Mouse (Mus musculus) neural tube, embryonic 12.5 days (tissue): Measurements from ENCODE around the gene Ywhag. TPM values are rescaled to one million over a fixed set of nuclear protein-coding genes. Genes with fewer than 3 reads are reported as not detected.
A peak's percentile ranks its signal among the peaks of the same experiment; 100 is the strongest.

ENCODE experiments used
- ATAC-seq: fragments of 200-750 bp; cut with Nextera tagmentation; 2 replicates; pipeline ENCODE4 v1.8.0; 2017; ENCODE audit warnings: low read depth, mild to moderate bottlenecking, moderate TSS enrichment, moderate library complexity; ENCODE audit not compliant: low FRiP score
- H3K27ac ChIP-seq: fragments of 300-500 bp; sonication (generic); 2 replicates; pipeline ENCODE4 v1.5.1; 2016
- H3K27me3 ChIP-seq: fragments of 300-500 bp; sonication (generic); replicated peaks from 2 replicates; pipeline ENCODE4 v1.6.1; 2016; ENCODE audit warnings: mild to moderate bottlenecking
- H3K36me3 ChIP-seq: fragments of 300-500 bp; sonication (generic); 2 replicates; pipeline ENCODE4 v1.6.1; 2016; ENCODE audit warnings: mild to moderate bottlenecking
- H3K4me1 ChIP-seq: fragments of 300-500 bp; sonication (generic); 2 replicates; pipeline ENCODE4 v1.6.1; 2016
- H3K4me2 ChIP-seq: fragments of 300-500 bp; sonication (generic); replicated peaks from 2 replicates; pipeline ENCODE4 v1.6.1; 2016; ENCODE audit warnings: mild to moderate bottlenecking
- H3K4me3 ChIP-seq: fragments of 300-500 bp; sonication (generic); 2 replicates; pipeline ENCODE4 v1.5.1; 2016
- H3K9ac ChIP-seq: fragments of 300-500 bp; sonication (generic); 2 replicates; pipeline ENCODE4 v1.6.1; 2016; ENCODE audit warnings: mild to moderate bottlenecking
- H3K9me3 ChIP-seq: fragments of 300-500 bp; sonication (generic); 2 replicates; pipeline ENCODE4 v1.6.1; 2016; ENCODE audit warnings: mild to moderate bottlenecking
- WGBS: fragments of 180-500 bp; shearing (Covaris S2); methylation state at CpG from one replicate; pipeline ENCODE4 v1.1.7; 2016; 5-methylcytosine and 5-hydroxymethylcytosine counted together
- polyA plus RNA-seq: library from polyadenylated mRNA; unstranded; fragments of >200 nt; fragmentation: Nextera tagmentation; extraction: Ambion mirVana; gene quantifications from 2 replicates; pipeline ENCODE4 v1.2.1, GENCODE M21; 2016

Ywhag gene
- polyA plus RNA-seq, 1 experiment from 2014 or later, result 524 TPM

DNA sequence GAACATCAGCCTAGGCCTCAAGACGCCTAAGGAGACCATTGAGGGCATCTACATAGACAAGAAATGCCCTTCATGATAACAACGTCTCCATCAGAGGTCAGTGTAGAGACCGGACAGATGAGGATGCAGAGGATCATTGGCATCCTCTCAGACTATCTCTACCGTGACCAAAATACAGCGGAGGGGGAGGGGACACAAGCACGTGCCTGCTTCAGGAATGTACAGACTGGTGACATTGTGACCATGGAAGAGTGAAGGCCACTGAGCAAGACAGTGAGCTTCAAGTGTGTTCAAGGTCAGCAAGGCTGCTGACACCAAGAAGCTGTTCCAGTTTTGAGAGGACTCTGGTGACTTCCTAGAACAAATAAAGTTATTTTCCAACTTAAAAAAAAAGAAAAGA lies 39.5 kb downstream of the Ywhag start:
- H3K27me3 ChIP-seq, result peaks cover 24% of the 10 kb centered on the region
- H3K36me3 ChIP-seq, result no peaks in the 10 kb centered on the region
- WGBS, result 84% methylated on average over 6 of the region's 6 CpGs
- no peak overlapping the region for H3K4me3 ChIP-seq
- no peak overlapping the region for H3K9ac ChIP-seq
- H3K4me2 ChIP-seq, result no peak overlapping the region
- no peaks in the 10 kb centered on the region for H3K4me1 ChIP-seq
- H3K9me3 ChIP-seq, result no peaks in the 10 kb centered on the region
- no peak for ATAC-seq
- no peak overlapping the region for H3K27ac ChIP-seq

DNA sequence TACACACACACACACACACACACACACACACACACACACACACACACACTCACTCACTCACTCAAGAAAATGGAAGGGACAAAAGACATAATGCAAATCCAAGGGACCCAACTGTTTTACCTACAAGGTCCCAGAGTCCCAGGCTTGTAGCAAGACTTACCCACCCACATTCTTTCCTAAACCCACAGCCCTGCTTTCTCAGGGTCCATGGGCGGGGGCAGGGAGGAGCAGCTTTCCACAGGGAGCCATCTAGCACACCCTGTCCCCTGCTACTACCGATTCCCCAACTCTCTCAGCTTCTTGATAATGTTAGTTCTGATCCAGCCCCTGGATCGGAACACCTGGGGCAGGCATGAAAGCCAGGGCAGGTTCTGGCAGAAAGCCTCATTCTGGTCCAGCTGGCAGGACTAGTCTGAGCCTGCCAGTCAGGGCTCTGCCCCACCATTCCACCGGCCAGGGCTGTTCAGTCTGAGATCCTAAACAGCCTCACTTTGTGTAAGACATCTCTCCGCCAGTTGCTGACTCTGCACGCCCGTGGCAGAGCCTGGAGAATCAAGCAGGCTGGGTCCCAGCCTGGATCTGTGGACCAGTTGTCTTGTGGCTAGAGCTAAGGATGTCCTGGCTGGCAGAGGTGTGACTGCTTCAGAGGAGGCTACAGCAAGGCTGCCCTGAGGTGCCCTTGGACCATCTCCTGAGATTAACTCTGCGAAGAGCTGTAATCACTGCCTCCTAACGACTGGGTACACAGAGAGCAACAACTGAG lies 41.6 kb downstream of the Ywhag start:
- Histone ChIP-seq H3K36me3 (no peaks in the 10 kb centered on the region), H3K4me3 (no peak overlapping the region), H3K9me3 (no peaks in the 10 kb centered on the region), H3K27ac (no peak overlapping the region), H3K4me2 (no peak overlapping the region), H3K9ac (no peak overlapping the region), H3K27me3 (peaks cover 42% of the 10 kb centered on the region), H3K4me1 (peaks cover 9% of the 10 kb centered on the region; the same call in 1 of the 2 replicates)
- ATAC-seq, result no peak
- 53% methylated on average over 9 of the region's 9 CpGs for WGBS

DNA sequence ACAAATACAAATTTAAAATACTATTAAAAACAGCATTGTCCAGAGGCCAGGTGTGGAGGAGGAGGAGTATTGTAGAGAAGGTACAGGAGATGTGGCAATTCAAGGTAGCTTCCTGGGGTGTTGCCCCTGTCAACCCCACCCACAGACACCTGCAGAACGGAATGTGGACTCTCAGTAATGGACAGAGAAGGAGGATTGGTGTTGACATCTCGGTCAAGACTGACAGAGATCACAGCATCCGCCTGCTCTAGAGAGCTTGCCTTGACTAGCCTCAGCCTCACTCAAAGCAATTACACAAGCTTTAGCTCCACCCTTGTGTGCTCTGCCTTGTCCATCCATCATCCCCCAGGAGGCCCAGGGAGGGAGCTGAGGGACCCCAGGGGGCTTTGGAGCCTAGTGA lies 43.5 kb downstream of the Ywhag start:
- Histone ChIP-seq H3K4me1 (peaks cover 13% of the 10 kb centered on the region; the same call in 1 of the 2 replicates), H3K4me3 (no peak overlapping the region), H3K9ac (no peak overlapping the region), H3K27ac (no peak overlapping the region), H3K9me3 (no peaks in the 10 kb centered on the region), H3K27me3 (peaks cover 47% of the 10 kb centered on the region), H3K4me2 (no peak overlapping the region), H3K36me3 (no peaks in the 10 kb centered on the region)
- 68% methylated on average over 3 of the region's 3 CpGs for WGBS
- no peak for ATAC-seq

DNA sequence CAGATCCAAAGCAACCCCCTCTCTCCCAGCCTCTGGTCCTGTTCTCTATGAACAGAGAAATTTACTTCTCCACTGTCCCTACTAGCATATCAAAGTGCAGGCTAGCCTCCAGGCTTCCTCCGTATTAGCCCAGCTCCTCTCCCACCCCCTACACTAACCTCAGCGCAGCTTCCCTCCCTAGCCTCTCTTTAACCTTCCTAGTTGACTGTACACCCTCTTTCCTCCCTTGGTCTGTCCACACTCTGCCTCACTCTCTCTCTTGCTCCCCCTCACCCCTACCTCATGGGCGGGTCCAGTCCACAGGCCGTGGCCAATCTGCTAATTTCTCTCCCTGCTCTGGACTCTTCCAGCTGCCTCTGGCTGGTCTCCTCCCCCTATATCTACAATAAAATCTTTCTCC lies 44.1 kb downstream of the Ywhag start:
- ATAC-seq, result no peak
- 43% methylated on average over 4 of the region's 4 CpGs for WGBS
- peaks cover 47% of the 10 kb centered on the region for H3K27me3 ChIP-seq
- H3K4me2 ChIP-seq, result no peak overlapping the region
- no peaks in the 10 kb centered on the region for H3K9me3 ChIP-seq
- H3K27ac ChIP-seq, result no peak overlapping the region
- H3K4me1 ChIP-seq, result peaks cover 13% of the 10 kb centered on the region; the same call in 1 of the 2 replicates
- H3K4me3 ChIP-seq, result no peak overlapping the region
- no peak overlapping the region for H3K9ac ChIP-seq
- no peaks in the 10 kb centered on the region for H3K36me3 ChIP-seq

DNA sequence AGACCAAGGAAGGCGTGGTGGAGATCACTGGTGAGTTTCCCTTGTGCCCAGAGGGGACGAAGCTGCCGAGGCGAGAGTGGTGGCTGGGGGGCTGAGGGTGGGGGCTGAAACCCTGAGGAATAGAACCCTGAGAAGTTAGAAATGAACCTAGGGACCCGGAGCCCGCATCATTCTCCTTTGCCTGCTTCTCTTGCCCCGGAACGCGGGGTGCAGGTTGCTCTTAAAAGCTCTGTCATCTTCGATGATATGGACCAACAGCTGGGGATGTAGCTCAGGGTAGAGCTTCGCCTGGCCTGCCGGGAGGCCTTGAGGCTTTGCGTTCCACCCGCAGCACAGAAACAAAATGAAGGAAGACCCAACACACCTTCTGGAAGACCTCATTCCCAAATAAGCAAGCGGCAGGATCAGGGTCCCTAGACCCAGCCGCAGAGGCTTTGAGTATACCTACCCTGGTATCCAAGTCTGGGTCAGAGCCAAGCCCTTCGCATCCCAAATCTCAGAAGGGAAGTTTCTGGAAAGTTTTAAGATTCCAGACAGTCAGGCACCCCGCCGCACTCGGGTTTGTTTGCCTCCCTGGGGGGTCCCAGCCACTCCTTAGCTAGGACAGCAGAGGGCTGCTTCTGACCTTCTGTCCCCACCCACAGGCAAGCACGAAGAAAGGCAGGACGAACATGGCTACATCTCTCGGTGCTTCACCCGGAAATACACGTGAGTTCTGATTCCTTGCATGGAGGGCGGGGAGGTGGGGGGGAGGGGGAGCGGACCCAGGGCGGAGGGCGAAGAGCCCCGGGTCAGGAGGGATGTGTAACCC lies 45.8 kb downstream of the Ywhag start:
- Histone ChIP-seq H3K9me3 (no peaks in the 10 kb centered on the region), H3K36me3 (no peaks in the 10 kb centered on the region), H3K27me3 (peaks cover 47% of the 10 kb centered on the region), H3K9ac (no peak overlapping the region), H3K4me3 (0 out of 2 replicates have a peak overlapping the region, but pooled peaks have one; percentile 5), H3K4me1 (peaks cover 13% of the 10 kb centered on the region; the same call in 1 of the 2 replicates), H3K4me2 (peak overlapping the region; percentile 42), H3K27ac (no peak overlapping the region)
- WGBS, result 4% methylated on average over 30 of the region's 30 CpGs
- ATAC-seq, result no peak

DNA sequence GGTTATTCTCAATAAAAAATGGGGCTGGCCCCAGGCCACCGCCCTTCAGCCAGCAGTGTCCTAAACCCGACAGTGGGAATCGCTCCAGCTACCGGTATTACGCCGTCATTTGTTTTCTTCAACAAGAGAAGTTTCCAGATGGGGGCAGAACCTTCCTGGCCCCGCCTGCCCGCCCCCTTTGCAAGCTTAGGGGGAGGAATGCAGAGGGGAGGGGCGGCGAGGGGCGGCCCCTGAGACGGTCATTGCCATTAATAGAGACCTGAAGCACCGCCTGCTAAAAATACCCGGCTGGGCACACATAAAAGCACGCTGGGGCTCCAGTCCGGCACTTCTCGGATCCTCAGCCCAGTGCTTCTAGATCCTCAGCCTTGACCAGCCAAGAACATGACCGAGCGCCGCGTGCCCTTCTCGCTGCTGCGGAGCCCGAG lies 46.7 kb downstream of the Ywhag start, which contains the start of gene Hspb1:
TSS of gene Hspb1 (plus strand) at position 245 of the 428 bp plus-strand sequence.
- Histone ChIP-seq H3K27me3 (peaks cover 46% of the 10 kb centered on the region), H3K4me1 (peaks cover 13% of the 10 kb centered on the region; the same call in 1 of the 2 replicates), H3K4me3 (peak within 1 kb of the TSS; percentile 21; the same call in 1 of the 2 replicates), H3K4me2 (peak within 1 kb of the TSS; percentile 58), H3K9me3 (no peaks in the 10 kb centered on the region), H3K36me3 (no peaks in the 10 kb centered on the region), H3K9ac (peak within 1 kb of the TSS; percentile 38; the same call in 1 of the 2 replicates), H3K27ac (no peak within 1 kb of the TSS)
- peak; percentile 21; the same call in 1 of the 2 replicates for ATAC-seq
- under 1% methylated on average over 24 of the region's 24 CpGs for WGBS

DNA sequence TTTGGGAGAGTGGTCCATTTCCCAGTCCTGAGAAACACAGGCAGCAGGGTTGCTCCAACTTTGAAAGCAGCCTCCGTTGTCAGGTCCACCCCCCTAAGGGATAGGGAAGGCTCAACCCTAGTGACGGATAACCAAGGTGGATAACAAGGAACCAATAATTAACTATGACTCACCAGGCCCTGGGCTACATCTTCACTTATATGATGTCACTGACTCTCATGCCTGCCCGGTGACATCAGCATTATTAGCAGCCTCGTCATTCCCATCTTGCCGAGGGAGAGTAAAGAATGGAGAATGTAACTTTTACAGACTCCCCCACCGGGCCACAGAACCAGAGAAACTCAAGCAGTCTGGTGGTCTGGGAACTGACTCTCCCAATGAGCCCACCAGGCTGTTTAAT lies 49.8 kb downstream of the Ywhag start:
- Histone ChIP-seq H3K27me3 (peaks cover 20% of the 10 kb centered on the region), H3K4me3 (no peak overlapping the region), H3K4me2 (no peak overlapping the region), H3K9ac (no peak overlapping the region), H3K36me3 (no peaks in the 10 kb centered on the region), H3K27ac (no peak overlapping the region), H3K4me1 (peaks cover 18% of the 10 kb centered on the region), H3K9me3 (no peaks in the 10 kb centered on the region)
- WGBS, result 73% methylated on average over 6 of the region's 6 CpGs
- no peak for ATAC-seq

DNA sequence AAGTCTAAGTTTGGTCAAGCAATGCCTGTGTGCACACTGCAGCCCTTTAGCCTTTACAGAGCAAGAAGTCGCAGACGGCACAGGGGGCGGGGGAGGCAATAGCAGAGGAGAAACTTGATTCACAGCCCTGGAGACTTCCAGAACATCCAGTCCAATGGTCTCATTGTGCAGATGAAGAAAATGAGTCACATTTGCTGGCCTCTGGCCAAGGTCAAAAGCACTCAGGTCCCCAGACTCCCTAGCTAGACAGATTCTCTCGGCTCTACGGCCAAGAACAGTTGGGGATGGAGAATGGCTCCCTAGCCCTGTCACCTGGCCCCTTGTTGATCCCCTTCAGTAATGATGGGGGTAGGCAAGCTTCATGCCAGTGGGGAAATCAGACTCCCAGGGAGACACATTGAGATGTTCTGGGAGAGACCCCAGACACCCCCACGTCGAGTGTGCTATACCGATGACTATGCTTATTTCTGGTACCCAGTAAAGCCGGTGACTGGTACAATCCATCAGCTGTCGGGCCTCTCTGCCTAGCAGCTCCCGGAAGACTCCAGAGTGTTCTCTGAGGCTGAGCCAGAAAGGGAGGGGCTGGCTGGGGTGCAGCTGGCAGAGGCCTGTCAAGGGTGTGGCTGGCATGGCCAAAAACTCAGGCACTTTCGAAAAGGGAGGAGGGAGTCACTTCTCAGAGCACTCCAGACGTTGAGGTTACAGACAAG lies 54.8 kb downstream of the Ywhag start:
- 49% methylated on average over 13 of the region's 13 CpGs for WGBS
- Histone ChIP-seq H3K27ac (no peak overlapping the region), H3K4me3 (no peak overlapping the region), H3K9ac (no peak overlapping the region), H3K4me2 (no peak overlapping the region), H3K36me3 (no peaks in the 10 kb centered on the region), H3K4me1 (peaks cover 13% of the 10 kb centered on the region), H3K9me3 (no peaks in the 10 kb centered on the region), H3K27me3 (no peaks in the 10 kb centered on the region)
- no peak for ATAC-seq

DNA sequence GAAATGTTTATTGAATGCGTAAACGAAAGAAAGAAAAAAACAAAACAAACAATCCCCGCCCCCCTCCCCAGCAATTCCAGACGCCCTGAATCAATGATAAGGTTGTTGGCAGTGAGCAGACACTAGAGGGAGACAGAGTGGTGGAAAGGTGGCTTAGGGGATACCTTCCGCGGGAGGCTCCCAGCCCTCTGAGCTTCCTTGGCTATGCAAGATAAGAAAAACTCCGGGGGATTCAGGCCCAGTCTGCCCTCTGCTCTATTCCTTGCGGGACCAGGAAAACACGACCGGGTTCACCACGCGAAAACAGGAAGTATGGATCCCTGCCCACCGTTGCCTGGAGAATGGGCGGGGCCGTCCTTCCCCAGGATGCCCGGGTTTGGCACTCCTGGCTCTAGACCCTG lies 56.6 kb downstream of the Ywhag start:
- Histone ChIP-seq H3K4me3 (peak overlapping the region; percentile 22), H3K9me3 (no peaks in the 10 kb centered on the region), H3K4me1 (peaks cover 17% of the 10 kb centered on the region), H3K36me3 (no peaks in the 10 kb centered on the region), H3K4me2 (peak overlapping the region; percentile 60), H3K9ac (no peak overlapping the region), H3K27ac (no peak overlapping the region), H3K27me3 (0 out of 2 replicates have a peak, but pooled peaks cover 11% of the 10 kb centered on the region)
- WGBS, result under 1% methylated on average over 16 of the region's 16 CpGs
- 0 out of 2 replicates have a peak, but pooled peaks have one; percentile 38 for ATAC-seq

DNA sequence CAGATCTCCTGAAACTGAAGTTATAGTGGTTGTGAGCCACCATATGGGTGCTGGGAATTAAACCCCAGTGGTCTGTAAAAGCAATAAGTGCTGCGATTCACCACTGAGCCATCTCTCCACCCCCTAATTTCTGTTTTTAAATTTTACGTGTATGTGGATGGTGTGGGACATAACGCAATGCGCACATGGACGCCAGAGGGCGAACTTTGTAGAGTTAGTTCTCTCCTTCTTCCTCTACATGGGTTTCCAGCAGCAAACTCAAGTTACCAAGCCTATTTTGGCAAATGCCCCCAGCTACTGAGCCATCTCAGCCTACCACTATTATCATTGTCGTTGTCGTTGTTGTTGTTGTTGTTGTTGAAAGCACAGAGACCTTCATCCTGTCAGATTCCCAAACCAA lies 57.2 kb downstream of the Ywhag start:
- peaks cover 17% of the 10 kb centered on the region for H3K4me1 ChIP-seq
- no peaks in the 10 kb centered on the region for H3K9me3 ChIP-seq
- H3K36me3 ChIP-seq, result no peaks in the 10 kb centered on the region
- no peak overlapping the region for H3K4me3 ChIP-seq
- ATAC-seq, result no peak
- H3K9ac ChIP-seq, result no peak overlapping the region
- WGBS, result 16% methylated on average over 8 of the region's 8 CpGs
- 0 out of 2 replicates have a peak, but pooled peaks cover 12% of the 10 kb centered on the region for H3K27me3 ChIP-seq
- H3K27ac ChIP-seq, result no peak overlapping the region
- H3K4me2 ChIP-seq, result peak overlapping the region; percentile 60

DNA sequence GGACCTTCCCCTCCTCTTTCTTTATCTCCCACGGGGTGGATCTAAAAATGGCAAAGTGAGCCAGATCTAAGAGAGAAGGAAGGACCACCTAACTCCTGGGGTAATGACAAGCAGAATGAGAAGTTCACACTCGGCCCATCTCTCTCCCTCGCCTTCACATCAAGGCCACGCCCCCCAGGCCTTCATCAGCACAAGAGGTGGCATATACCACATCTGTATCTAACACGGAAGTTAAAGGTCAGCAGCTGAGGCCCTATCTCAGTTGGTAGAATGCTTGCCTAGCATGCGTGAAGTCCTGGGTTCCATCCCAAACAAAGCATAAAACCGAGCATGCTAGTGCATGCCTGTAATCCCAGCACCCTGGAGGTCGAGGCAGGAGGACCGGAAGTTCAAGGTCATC lies 60.7 kb downstream of the Ywhag start:
- Histone ChIP-seq H3K36me3 (0 out of 2 replicates have a peak, but pooled peaks cover 4% of the 10 kb centered on the region), H3K9ac (no peak overlapping the region), H3K27me3 (peaks cover 39% of the 10 kb centered on the region), H3K4me3 (no peak overlapping the region), H3K4me2 (no peak overlapping the region), H3K9me3 (no peaks in the 10 kb centered on the region), H3K4me1 (peaks cover 12% of the 10 kb centered on the region), H3K27ac (no peak overlapping the region)
- WGBS, result 63% methylated on average over 9 of the region's 9 CpGs
- no peak for ATAC-seq
